Mouse (Mus musculus) R1 (cell line): ENCODE measurements around the gene Mrpl55.

Experiments used
- DNase-seq: peaks from one replicate; pipeline ENCODE4 v3.0.0-alpha.2; 2018; ENCODE audit warnings: low read depth, low spot score

Gene Mrpl55

GRCm38 (mm10) chr11:59226787-59227603 lies 24.7 kb downstream of the Mrpl55 start:
- no peak for DNase-seq

- DNase-seq = no peak
Observed at GRCm38 (mm10) chr11:59227604-59228121, 25.4 kb downstream of the Mrpl55 start.

DNA sequence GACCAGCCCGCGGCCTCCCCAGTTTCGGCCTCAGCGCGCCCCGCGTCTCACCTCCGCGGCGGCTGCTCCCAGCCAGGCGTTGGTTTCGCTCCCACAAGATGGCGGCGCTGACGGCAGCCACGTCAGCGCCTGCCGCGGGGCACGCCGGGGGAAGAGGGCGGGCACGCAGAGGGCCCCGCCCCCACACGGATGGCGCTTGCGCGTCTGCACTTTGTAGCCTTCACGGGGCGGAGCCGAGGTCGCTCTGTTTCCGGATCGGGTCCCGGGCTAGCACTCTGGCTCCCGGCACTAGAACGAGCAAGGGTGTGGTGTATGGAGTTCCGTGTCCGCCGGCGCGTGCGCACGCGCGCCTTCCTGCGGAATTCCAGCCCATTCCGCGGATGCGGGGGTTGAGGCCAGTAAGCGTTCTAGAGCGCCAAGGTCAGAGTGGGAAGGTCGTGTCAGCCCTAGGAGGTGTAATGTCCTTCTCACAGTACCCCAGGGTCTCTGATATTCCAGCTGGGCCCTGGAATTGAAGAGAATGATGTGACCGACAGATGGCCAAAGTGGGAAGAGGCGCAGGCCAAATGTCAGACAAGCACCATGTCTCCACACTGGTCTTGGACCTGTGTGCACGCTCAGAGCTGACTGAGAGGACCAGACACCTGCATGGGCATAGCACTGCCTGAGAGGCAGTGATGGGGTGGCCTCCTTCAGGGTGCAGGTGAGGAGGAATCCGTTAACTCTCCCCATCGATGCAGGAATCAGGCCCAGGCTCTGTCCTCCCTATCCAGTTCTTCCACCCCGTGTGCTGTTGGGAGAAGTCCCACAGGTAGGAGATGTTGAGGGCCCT lies 26.1 kb downstream of the Mrpl55 start, which contains the start of gene Arf1:
Gene Arf1, minus strand, starts transcription at position 149 of the 832 bp plus-strand sequence.
- peak; percentile 98 for DNase-seq

GRCm38 (mm10) chr11:59230144-59230760 lies 28.0 kb downstream of the Mrpl55 start:
- peak; percentile 81 for DNase-seq

DNA sequence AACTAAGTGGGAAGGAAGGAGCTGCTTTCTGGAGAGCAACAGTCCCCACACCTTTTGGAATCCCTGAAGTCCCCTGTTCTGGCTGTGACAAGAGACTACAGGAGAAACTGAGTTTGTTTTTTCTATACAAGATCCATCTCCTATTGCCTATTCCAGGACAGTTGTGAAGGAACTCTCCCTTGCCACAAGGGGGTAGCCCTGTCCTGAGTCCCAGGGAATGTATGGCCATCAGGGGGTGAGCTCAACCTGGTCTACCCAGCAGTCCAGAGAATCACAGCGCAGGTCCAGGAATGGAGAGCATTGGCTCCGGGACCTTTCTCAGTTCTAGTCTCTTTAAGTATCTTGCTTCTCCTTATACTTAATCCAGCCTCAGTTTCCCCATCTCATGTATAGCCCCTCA lies 30.5 kb downstream of the Mrpl55 start:
- DNase-seq = peak; percentile 23

GRCm38 (mm10) chr11:59238525-59239427 lies 36.5 kb downstream of the Mrpl55 start:
- peak; percentile 33 for DNase-seq

DNA sequence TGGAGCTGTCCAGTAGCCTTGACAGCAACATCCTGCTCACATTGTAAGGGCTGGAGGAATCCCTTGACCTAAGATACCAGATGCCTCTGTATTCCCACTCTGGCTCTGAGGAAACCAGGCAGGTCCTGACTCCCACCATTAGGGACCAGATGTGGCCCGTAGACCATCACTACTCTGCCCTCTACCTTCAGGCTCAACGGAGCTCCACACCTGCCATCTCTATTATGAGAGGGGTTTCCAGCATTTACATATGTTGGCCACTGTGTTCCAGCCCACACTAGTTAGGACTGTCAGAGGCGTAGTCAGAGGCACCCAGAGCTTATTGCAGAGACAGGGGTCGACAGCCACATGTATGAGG lies 37.1 kb downstream of the Mrpl55 start:
- no peak for DNase-seq

- no peak for DNase-seq
Observed at GRCm38 (mm10) chr11:59239796-59240195, 37.5 kb downstream of the Mrpl55 start.

DNA sequence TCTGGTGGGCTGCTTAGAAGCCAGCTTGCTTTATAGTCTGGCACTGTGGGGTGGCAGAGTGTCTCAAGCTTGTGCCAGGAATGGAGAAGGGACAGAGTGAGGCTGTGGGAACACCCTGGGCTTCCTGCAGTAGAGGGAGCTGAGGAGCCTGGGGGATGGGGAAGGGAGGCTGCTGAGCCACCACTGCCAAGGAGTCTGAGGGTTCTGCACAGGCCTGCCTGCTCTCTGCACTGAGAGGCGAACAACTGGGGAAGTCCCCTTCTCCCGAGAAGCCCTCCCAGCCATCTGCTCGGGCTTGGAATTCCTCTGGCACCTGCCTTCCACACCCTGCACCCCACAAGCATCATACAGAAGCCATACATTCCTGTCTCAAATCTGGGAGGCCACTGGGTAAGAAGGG lies 39.6 kb downstream of the Mrpl55 start:
- no peak for DNase-seq

DNA sequence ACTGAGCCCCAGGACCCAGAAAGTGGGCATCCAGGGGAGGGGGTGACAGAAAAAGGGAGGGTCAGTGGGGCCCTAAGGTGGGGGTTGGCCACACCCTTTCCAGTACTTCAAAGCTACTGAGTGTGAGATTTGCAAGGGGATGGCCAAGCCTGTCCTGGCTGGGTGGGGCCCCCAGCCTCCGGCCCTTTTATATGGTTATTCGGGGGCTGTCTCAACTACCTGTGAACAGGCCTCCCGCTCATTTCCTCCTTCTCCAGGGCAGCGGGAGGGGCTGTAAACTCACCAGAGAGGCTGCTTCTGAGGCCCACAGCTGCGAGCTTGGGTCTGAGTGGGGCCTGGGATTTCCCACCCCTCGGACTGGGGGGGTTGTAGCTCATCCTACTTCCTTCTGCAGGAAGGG lies 41.6 kb downstream of the Mrpl55 start:
- DNase-seq = peak; percentile 39

- no peak for DNase-seq
Observed at GRCm38 (mm10) chr11:59248101-59248500, 45.8 kb downstream of the Mrpl55 start.
